Mouse (Mus musculus) ES-E14 (cell line): ENCODE measurements around the gene Ide.

ENCODE experiments used
- HCFC1 ChIP-seq: IDR thresholded peaks from 2 replicates; pipeline ENCODE4 v1.6.1; 2012; ENCODE audit warnings: low read length, inconsistent platforms, borderline replicate concordance; ENCODE audit not compliant: insufficient read depth
- ZC3H11A ChIP-seq: IDR thresholded peaks from 2 replicates; pipeline ENCODE4 v1.6.1; 2012; ENCODE audit warnings: low read depth, mild to moderate bottlenecking, inconsistent platforms, low read length, borderline replicate concordance

DNA sequence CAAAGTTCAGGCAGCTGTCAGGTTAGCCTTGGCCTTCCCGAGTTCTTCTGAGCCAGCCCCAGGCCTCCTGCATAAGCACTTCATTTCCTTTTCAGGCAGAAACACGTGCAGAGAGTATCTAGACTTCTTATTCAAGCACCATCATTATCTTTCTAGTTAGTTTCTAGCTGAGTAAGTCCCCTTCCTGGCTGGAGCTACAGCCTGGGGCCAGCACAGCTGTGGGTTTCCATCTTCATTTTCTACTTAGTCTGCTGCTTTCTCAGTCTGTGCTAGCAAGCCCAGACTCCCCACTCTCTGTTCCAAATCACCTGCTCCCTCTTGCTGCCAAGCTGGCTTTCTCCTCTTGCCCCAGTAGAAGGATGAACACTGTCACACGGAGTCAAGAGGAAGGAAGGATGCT, 90.8 kb downstream of the Ide start:
- TF ChIP-seq HCFC1 (no peak), ZC3H11A (no peak)
